Mouse (Mus musculus) ovary, postnatal 10 days (tissue): ENCODE results near the gene Lrsam1.
"Not testable (repeated sequence)": the region's sequence is repeated elsewhere in the genome, so short reads cannot be mapped to it uniquely, and the experiment has no call there.

ENCODE experiments used
- DNase-seq: peaks from one replicate; pipeline ENCODE4 v3.0.0; 2022; ENCODE audit warnings: low spot score

The Lrsam1 gene

DNA sequence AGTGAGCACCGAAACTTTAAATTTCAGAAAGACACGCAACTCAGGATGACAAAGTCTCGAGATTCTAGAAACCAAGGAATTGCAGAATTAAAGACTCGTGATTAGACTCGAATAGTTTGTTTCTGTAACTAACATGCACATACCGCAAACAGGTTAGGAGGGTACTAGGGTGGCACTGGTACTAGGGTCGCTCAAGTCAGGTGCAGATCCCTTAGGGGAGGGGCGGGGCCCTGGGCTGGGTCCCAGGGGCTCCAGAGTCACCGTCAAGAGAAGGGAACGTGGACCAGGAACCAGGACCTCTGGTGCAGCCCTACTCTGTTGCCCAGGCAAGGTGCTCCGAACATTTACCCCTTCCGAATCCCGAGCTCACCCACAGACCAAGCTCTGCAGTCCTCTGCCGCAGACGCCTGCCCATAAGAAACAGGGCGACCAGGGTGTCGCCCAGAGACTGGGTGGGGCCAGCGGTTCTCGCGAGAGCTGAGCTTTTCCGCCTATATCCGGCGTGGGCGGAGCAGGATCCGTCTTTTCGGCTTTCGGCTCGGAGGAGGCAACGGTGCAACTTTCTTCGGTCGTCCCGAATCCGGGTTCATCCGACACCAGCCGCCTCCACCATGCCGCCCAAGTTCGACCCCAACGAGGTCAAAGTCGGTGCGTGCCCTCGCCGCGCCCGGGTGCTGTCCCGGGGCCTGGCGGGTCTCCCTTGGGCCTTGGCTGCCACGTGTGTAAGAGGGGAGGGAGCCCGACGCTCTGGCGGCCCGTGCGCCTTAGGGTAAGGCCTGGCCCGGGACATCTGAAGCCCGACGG, at the start of gene Lrsam1, which contains the start of gene Rpl12:
Gene Lrsam1, minus strand, starts transcription at position 423 of the 804 bp plus-strand sequence.
Gene Rpl12, plus strand, starts transcription at position 368 of the 804 bp plus-strand sequence.
- DNase-seq: peak; percentile 93

DNA sequence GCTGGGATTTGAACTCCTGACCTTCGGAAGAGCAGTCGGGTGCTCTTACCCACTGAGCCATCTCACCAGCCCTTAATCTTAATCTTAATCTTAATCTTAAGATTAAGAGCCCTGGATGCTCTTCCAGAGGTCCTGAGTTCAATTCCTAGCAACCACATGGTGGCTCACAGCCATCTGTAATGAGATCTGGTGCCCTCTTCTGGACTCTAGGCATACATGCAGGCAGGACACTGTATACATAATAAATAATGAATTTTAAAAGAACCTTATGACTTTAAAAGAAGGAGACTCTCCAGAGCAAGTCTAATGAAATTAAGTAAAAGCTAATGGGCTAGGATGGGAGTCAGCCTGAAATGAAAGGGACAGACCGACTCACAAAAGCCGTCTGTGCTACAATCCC, 47.6 kb upstream of the Lrsam1 start:
- DNase-seq: not testable (repeated sequence)

DNA sequence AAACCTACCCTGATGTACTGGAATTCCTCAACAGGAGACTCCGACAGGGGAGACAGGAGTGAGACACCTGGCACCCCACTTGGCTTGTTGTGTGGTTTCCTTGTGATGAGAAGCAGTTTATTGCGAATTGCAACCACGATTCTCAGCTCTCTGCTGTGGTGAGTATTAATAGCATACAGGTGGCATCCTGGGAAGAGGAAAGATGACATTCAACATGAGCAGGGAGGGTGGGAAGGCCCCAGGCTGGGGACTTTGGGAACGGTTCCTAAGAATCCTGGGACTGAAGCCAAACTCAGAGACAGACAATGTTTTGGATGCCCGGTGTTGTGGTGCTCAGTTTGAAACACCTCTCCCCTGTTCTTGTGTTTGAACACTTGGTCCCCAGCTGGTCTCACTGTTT, 43.6 kb upstream of the Lrsam1 start:
- no peak for DNase-seq

DNA sequence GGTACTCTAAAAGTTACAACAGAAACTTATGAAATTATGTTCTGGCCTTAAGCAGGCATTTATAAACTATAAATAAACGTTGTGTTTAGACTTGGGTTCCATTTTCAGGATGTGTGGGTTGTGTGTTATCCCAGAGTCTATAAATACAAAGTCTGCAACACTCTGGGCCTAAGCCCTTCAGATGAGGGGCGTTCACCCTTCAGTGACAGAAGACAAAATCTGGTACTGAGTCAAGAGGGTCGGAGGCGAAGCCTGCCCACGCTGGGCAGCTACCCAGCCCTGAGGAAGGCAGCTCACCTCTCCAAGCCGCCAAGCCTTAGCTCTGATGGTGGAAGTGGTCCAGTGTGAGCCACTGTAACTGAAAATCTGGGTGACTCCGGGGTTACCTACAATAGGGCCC, 40.7 kb upstream of the Lrsam1 start:
- DNase-seq: no peak

DNA sequence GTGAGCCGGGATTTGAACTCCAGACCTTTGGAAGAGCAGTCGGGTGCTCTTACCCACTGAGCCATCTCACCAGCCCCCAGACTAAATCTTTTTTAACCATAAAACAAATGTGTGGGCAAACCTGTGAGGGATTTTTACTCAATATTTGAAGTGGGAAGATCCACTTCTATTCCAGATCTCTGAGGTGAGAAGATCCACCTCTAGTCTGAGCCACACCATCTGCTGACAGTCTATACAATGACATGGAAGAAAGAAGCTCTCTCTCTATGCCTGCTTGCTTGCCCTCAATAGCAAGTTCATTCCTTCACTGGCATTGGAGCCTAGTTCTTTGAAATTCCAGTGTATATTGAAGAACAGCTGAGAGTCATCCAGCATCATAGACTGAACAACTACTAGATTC, 38.3 kb upstream of the Lrsam1 start:
- DNase-seq: no peak

DNA sequence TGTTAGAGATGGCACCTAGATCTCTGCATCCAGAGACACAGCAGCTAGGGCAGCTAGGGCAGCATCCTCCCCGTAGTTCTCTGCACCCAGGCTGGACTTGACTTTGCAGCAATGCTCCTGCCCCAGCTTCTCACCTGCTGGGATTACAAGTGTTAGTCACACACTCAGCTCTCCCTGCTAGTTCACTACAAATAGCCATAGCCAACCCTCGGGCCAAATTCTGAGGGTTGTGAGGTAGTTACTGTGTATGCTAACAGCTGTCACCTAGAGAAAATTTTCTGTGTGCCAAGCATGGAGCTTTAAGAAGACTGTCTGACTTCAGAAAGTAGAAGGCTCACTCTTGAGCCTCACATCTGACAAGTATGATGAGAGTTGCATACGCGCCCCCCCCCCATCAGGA, 36.4 kb upstream of the Lrsam1 start:
- no peak for DNase-seq

DNA sequence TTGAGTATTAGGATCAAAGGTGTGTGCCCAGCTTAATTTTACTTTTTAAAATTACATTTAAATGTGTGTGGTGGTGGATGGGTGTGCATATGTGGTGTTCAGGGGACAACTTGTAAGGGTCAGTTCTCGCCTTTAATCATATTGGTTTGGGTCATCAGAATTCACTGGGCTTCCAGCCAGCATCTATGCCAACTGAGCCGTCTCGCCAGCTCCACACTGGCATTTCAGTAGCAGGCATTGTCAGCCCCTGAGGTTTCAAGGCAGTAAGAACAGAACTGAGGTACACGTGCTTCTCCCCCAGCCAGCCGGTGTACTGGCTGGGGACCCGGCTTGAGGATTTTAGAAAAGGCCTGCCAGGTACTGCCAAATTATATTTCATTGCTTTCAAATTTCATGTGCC, 35.7 kb upstream of the Lrsam1 start:
- no peak for DNase-seq

DNA sequence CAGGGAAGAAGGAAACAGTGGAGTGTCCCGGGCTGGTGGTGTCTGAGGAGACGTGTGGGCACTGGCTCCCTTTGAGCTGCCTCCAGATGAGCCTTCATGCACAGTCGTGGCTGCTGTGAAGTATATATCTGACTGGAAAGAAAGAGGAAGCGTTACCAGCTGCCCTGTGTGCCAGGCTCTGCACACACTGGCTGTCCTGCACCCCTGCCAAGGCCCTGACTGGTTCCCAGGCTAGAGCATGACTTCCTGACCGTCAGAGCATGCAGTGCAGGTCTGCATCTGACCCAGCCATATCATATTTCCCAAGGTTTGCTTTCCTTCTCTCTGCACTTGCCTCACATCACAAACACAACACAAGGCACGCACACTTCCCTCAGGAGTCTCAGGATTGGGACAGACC, 30.7 kb upstream of the Lrsam1 start:
- DNase-seq: no peak

DNA sequence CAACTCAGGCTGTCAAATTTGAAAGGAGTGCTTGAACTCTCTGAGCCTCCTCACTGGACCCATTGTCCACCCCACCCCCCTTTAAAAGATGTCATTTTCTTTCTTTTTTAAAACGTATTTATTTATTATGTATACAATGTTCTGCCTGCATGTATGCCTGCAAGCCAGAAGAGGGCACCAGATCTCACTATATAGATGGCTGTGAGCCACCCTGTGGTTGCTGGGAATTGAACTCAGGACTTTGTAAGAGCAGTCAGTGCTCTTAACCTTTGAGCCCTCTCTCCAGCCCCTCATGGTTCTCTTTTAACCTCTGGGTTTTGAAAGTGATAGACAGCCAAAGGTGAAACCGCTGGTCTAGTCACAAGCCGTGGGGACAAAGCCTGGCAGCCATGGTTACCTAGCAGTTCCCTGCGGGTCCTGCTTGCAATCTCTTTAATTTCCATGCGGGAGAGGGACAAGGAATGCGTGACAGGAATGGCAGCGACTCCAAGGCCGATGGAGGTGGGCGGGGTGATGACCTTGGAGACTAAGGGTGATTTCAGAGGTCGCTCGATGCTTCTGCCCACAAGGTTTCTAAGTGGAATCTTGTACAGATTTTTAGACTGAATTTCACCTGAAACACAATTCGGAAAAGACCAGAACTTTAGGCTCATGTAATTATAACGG, 28.9 kb upstream of the Lrsam1 start:
- DNase-seq: no peak

DNA sequence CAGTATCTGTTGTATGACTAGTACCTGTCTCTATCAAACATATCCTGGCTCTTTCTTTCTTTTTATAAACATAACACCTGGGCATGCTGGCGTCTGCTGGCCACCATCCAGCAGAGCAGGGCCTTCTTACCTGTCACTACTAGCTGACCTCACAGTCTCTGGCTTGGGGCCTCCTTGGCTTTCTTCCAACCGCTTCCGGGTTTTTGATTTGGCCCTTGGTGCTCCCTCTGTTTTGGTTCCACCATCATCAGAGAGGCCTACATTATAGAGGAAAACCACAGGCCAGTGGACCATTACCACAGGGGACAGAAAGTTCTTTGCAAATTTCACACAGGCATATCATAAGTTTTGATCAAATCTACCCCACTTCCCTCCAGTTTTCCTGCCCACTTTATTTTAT, 28.0 kb upstream of the Lrsam1 start:
- DNase-seq: no peak

DNA sequence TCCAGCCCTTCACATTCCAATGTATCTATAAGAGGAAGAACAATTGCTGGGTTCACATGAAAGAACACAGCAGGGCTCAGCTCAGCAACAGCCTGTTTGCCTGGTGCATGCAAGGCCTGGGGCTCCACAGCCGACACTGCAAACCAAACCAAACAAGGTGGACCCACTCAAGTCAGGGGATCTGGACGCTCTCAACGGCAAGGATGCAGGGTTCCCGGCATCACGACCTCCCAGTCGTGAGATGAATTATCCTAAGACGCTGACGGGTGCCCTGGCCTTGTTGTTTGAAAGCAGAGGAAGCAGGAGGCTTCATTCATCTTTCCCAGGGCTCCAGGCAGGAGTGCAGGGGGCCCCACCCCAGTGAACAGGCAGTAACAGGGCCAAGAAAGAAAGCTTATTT, 24.4 kb upstream of the Lrsam1 start:
- DNase-seq: no peak

DNA sequence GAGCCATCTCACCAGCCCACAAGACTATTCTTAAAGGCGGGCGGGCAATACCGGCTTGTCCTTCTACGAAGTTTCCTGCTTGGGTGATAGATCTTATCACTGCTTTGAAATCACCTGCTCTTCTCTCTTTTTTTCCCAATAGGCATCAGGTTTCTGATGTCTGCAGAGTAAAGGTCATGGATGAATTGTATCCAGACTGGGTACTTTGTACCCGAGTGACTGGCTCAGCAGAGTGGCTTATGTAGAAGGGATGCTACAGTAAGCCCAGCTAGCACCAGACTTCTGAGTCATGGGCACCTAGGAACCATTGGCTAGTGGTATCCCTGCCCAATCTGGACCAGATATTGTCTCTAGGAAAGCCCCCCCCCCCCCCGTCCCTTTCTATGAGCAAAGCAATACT, 22.2 kb upstream of the Lrsam1 start:
- DNase-seq: no peak

DNA sequence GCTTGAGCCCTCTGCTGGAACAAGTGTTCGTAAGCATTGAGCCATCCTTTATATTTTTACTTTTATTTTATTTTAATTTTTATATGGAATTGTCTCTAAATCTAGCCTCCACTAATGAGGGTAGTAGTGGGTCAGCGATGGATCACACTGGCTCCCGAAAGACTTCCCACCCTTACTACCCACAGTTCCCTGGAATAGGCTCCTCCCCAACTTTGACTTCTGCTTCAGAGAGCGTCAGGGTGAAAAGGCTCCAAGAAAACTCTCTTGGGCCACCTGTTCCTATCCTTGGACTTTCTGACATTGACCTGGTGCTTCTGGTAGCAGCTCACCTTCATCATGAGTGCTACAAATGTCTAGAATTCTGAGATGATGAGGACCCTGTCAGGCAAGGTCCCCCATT, 21.3 kb upstream of the Lrsam1 start:
- DNase-seq: no peak

DNA sequence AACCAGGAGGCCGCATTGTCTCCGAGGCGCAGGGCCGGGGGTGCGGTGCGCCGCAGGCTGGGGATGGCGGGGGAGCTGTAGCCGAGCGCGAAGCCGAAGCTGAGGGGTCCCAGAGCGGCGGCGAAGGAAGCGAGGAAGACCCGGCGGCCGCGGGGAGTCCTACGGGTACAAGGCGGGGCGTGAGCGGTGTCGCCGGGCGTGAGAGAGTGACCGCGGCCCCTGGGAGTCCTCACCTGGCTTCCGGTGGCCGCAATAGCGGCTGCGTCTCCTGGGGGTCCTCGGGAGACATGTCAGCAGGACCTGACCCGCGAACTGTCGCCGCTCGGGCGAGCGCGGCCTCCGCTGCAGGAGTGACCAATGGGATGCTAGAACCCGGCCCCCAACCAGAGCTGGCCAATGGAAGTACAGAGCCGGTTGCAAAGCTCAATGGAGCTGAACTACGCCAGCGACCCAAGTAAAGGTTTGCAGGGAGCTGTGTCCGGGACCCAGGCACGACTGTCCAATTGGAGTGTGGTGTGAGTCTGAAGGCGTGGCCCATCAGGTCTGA, 20.4 kb upstream of the Lrsam1 start, which contains the start of gene Slc2a8:
Gene Slc2a8, minus strand, starts transcription at position 359 of the 547 bp plus-strand sequence.
- DNase-seq: peak; percentile 75

DNA sequence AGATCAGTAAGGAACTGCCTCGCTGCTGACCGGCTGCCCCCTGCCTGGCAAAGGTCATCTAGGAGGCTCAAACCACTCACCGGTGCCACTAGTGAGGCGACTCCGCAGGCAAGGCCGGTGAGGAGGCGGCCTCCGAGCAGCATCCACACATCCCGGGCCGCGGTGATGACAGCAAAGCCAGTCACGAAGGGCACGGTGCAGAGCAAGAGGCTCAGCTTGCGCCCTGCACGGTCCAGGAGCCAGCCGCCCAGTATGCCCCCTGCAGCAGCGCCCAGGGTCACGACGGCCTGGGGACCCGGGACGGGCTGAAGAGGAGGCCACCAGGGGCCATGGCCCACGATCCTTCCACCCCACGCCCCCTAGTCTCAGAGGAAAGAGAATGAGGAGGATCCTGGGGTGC, 19.9 kb upstream of the Lrsam1 start:
- no peak for DNase-seq

DNA sequence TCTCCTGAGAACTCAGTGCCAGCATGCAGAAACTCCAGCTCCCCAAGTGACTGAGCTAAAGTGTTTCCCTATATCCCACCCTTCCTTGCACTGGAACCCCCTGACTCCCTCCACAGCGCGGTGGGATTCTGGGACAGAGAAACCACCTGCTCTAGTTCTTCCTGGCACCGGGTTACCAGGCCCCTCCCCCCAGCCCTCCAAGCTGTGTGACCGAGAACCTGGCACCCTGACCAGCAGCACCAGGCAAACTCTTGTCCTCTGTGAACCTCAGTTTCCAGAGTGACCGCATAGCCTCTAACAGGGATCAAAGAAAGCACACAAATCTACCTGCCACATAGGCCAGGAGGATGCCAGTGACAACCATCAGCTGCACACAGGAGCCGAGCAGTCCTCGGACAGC, 18.3 kb upstream of the Lrsam1 start:
- no peak for DNase-seq

DNA sequence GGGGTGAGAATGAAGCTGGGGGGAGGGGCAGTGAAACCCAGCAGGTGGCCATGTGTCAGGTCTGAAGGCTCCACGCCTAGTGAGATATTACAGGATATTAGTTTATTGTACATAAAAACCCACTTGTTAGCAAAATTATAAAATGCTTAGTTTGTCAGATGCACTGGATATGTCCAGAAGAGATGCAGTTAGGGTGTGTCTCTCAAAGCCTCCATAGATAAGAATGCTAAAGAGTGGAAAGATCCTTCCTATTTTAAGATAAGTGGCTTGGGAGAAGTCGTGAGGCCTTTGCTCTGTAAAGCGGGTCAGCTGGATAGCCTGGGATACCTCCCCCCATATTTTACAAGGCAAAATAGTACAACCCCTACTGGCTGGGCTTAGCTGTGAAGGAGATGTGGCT, 17.3 kb upstream of the Lrsam1 start:
- no peak for DNase-seq

DNA sequence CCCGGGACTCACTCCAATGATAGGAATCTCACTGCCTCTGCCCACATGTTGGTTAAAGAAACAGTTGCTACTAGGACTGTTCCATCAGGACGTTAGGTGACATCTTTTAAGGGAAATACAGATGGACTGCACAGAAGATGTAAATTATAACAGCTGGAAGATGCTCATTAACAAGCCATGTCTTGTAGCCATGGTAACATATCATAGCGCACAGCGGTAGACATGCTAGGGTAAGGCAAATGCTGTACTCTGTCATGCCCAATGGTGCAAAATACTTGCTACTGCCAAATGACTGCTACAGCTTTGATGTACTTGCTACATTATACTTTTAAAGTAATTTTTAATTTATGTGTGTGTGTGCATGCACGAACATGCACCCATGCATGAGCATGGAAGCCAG, 15.7 kb upstream of the Lrsam1 start:
- no peak for DNase-seq

DNA sequence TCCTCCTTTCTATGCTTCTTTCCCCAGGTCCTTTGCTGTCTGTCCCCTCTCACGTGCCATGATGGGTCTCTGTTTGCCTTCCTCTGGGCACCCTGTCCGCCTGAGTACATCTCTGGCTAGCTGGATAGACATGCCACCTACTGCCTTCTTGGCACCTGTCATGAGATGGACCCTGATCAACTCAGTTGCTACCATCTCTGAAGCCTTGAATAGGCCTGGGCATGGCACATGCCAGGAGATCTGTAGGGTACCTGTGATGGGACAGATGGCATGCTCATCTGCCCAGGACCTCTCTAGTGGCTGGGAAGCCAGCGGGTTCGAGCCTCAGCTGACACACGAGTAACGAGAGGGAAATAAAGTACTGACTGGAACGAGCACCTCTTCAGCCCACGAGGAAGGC, 12.8 kb upstream of the Lrsam1 start:
- no peak for DNase-seq

DNA sequence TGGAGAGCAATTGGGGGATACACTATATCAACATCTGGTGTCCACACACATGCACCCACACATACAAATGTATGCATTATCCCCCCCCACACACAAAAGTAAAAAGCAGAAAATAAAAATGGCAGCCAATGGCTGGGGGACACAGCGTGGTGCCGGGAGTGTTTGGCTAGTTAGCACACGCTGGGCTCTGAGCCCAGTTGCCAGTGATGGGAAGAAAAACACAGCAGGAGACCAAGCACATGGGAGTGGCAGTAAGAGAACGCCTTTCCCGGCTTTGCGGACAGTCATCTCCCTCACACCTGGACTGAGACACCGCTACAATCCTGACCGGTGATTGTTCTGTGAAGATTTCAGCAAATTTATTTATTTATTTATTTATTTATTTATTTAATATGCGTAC, 9.8 kb upstream of the Lrsam1 start:
- no peak for DNase-seq

DNA sequence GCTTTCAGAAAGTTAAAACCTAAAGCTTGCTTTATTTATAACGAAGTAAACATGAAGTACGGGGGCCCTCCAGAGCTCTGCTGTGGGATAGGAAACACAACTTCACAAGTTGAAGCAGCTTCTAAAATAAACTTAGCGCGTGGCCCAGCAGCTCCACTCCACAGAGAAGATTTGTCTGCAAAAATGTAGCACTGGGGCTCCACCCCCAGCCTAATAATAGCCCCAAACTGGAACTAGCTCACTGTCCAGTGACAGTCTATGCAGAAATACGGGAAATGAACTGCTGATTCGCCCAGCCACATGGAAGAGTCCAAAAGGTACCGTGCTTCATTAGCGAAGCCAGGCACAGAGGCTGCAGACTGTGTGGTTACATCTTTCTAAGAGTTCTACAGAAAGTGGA, 7.9 kb upstream of the Lrsam1 start:
- DNase-seq: no peak

DNA sequence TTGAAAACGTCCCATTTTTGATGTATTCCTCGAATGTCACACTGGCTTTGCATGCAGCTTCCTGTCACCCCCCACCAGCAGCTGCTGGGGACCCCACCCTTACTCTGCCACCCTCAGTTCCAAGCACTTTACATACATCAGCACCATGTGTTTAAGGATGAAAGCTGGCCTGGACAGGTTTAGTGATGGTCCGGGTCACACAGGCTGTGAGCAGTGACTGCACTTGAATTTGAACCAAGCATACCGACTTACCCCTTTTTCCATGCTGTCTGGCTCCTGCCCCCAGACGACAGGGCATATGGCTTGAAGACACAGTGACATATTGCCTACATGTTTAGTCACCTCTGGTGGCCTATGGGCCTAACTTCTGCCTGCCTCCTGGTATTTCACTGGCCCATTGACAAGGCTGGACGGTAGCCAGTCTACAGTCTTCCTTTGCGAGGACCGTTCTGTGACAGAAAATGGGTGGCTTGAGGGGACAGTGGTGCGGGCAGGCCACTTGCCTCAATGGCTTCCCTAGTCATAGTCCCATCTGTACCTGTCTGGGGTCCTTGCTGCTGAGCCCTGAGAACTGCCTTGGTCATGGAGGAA, 6.7 kb upstream of the Lrsam1 start:
- DNase-seq: no peak
